Mouse (Mus musculus): ENCODE results near the gene Gpc3.

- TF ChIP-seq POLR2A (IDR thresholded peaks at IDR 0.05; ENCODE audit: insufficient read length, low read depth) = no peak
- no peak for TF ChIP-seq MYOD1 (IDR thresholded peaks at IDR 0.05; ENCODE audit: control insufficient read depth in 1 of 3, insufficient read length in 2 of 3, low read depth in 2 of 3)
Measured at GRCm38 (mm10) chrX:52537282-52537681, 76.5 kb downstream of the Gpc3 start.
